Mouse (Mus musculus): Measurements from ENCODE around the gene Lmna.

- no peak for TF ChIP-seq ZNF384 (IDR thresholded peaks at IDR 0.05; ENCODE audit: low read depth, low read length)
- TF ChIP-seq ZC3H11A (IDR thresholded peaks at IDR 0.05; ENCODE audit: borderline replicate concordance, low read depth, low read length), result no peak
These were observed 21.9 kb upstream of the Lmna start for GRCm38 (mm10) chr3:88531348-88532298.
